Mouse (Mus musculus): ENCODE results near the gene Gon7.

The Gon7 gene

GRCm38 (mm10) chr12:102742056-102742455 is 15.5 kb downstream of the Gon7 start:
- no peak for DNase-seq

GRCm38 (mm10) chr12:102740285-102740684 is 17.3 kb downstream of the Gon7 start:
- no peak for DNase-seq

DNA sequence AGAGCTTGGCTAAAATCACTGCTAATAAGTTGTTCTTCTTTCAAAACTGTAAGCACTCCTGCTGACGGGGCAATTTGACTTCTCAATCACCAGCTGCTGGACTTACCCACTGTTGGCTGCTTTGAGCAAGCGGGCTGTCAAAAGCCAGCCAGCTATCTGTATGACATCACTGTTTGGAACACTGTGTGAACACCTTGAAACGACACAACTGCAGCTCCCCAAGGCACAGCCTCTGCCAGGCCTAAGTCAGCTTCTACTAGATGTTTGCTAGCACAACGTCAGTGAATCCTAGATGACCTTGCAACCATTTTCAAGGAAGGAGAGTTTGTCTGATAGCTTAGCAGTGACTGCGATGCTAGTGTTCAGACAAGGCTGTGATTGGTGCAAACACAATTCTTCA is 18.5 kb downstream of the Gon7 start:
- no peak for DNase-seq

- DNase-seq: no peak
Observed at GRCm38 (mm10) chr12:102733381-102733780, 24.2 kb downstream of the Gon7 start.

DNA sequence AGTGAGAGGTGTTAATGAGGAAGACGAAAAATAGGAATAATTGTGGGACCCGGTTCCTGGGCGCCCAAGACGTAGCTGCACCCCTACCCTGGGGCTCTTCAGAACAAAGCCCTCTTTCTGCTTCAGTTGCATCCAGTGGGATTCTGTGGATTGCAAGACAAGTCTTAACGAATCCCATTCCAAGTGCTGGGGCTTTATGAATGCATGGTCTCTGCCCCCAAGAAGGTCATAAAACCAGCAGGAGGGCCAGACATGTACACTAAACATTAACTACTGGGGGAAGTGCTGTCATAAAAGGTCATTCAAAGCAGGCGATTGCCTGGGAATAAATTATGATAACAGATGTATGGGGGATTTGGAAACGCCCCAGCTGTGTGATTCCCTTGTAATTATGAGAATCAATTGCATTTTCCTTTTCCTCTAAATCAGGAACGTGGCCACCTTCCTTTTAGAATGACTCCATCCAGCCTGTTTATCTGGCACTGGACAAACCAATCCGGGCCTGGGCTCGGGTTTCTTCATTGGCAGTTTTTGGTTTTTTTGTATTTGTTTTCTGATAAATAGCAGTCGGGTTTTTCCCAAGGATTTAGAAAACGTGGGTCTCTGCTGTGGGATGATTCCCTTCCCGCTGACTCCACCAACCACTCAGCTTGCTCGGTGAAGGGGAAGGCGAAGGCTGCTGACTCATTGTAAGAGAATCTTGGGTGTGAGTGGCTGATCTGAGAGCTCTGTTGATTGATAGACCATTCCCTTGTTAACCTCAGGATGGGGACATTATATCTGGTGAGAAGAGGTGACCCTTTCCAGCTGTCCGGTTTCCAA is 26.6 kb downstream of the Gon7 start:
- no peak for DNase-seq

DNA sequence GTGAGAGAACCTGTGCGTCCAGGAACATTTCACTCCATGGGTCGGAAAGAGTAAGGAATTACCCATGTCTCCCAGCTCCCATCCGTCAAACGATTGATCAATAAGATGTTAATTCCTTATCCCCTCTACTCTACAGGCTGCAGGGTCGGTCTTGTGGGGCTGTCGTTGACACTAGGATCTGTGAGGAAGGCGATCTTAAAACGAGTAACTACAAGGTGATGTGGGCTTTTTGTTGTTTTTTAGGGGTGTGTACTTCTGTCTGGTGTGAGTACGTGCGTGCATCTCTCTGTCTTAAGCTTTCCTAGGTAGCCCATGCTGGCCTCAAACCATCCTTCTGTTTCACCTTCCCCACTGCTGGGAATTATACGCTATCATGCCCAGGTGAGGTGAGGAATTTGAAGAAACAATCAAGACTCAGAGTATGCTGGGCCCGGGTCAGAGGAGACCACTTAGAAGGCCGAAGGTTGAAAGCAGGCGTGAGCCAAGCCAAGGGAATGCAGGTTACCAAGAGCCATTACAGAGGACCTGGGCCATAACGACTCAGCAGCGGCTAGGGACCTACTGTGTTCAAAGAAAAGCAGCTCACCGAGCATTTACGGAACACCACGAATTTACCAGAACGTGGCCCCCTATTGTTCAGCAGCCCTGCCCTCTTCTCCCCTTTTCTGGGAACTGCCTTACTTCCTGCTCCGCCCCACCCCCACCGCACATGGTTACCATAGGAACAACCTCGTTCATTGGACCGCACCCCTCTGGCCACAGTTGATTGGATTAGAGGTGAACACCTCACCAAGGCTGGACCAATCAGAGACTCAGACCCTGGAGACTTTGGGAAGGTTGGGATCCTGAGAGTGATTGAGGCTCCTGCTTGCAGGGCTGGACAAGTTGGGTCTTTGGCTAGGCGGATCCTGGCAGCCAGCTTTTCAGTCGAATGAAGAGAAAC is 27.5 kb downstream of the Gon7 start:
- peak; percentile 81 for DNase-seq

DNA sequence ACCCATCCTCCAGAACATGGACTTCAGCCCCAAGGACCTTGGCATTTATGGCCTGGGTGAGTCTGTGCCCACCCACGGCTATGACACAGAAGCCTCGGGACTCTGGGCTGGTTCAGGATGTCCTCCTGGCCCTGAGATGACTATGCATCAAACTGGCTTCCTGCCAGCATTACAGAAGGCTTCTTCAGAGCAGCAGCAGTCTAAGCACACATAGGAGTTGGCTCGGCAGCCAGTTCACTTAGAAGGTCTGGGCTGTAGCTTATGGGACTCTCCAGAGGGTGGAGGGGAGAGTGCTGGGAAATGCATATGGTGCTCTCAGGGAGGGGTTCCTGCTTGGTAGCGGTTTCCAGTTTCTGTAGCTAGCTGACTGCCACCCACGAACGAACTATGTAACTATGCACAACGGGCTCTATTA is 31.8 kb downstream of the Gon7 start:
- DNase-seq: no peak

DNA sequence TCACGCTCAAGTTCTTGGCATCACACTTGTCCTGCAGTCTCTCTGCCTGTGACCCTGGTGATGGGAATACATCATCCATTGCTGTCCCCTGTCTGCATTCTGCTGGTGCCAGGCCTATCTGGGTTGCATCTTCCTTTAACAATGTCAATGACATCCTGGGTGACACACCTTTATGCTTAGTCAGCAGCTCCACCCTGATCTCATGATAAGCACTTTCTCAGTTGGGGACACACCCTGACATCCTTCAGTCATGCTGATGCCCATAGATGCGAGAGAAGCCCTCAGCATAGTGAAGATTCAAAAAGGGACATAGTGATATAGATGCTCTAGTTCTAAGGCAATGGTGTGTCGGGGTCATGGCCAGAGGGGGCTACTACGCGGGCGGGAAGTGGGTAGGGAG is 32.5 kb downstream of the Gon7 start:
- DNase-seq: no peak

DNA sequence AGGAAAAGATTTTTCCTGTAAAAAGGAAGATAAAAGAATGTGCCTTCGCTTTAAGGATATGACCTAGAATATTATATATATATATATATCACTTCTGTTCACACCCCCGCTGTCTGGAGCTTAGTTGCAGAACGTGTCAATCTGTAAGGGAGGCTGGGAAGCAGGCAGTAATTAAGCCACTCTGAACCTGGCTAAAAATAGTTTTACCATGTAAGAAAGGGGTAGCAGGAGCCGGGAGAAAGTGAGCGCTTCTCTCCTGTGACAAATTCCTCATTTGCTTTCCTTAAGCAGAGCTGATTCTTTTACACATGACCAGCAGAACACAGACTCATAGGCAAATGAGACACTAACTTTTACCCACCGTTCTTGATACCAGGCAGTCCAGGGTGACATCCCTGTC is 33.7 kb downstream of the Gon7 start:
- DNase-seq: no peak

DNA sequence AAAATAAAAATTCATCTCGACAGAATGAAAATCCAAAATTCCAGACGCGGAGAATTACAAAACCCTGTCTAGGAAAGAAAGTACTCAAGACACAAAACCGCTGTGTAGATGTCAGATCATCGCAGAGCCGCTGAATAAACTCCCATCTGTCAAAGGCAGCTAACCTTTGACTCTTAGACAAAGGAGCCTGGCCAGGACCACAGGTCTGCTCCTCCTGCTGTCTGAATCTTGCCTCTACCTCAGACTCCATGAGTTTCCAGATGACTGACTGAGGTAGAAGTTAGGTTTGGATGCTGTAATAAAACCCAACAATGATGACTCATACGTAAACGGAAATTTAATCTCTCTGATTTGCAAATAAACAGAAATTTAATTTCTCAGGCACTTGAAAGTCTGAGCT is 34.6 kb downstream of the Gon7 start:
- DNase-seq: no peak

- DNase-seq: no peak
Observed at GRCm38 (mm10) chr12:102722451-102722850, 35.2 kb downstream of the Gon7 start.

- no peak for DNase-seq
Observed at GRCm38 (mm10) chr12:102719552-102720315, 37.9 kb downstream of the Gon7 start.

- no peak for DNase-seq
Observed at GRCm38 (mm10) chr12:102714654-102715395, 42.8 kb downstream of the Gon7 start.

- no peak for DNase-seq
Observed at GRCm38 (mm10) chr12:102714116-102714515, 43.5 kb downstream of the Gon7 start.

DNA sequence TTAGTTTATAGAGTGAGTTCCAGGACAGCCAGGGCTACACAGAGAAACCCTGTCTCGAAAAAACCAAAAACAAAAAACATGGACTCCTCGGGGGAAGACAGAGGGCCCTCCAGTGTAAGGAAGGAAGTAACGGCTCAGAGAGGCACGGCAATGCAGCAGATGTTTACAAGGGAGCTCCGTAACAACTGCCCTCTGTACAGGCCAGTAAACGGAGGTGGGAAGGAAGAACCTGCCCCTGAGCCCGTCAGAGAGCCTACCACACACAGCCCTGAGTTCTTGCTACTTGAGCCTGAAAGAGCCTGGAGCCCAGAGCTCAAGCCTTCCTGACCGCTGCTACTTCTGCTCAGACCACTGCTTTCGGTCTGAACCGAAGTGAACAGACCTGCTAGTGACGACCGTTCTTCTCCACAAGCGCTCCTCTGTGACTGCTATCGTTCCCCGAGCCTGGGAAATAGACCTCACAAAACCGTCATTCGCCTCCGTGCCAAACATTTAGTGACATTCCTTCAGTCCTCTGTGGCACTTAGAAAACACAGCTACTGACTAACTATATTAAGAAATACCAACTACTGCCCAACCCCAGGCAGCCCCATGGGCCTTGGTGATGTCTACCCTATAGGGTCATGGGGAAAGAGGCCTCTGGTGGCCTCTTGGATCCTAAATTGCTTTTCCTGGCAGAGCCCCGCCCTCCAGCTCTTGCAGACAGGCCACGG is 44.3 kb downstream of the Gon7 start:
- no peak for DNase-seq

DNA sequence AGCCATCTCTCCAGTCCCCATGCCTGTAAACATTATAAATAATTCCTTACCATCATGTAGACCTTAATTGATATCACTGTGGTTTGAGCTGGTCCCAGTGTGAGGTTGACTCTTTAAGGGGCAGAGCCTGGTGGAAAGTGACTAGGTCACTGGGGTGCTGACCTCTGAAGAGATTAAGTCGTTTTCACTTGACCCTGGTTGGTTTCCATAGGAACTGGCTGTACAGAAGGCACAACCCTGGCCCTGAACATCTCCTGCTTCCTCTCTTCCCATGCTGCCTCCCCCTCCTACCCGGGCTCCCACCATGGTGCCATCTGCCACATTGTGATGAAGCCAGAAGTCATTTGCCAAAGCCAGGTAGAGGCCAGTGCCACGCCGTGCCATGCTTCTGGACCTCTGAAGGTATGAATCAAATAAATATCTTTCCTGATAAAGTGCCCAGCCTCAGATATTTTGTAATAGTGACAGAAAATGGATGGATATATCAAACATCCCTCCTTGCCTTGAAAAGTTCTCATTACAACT is 46.7 kb downstream of the Gon7 start:
- peak; percentile 95 for DNase-seq

DNA sequence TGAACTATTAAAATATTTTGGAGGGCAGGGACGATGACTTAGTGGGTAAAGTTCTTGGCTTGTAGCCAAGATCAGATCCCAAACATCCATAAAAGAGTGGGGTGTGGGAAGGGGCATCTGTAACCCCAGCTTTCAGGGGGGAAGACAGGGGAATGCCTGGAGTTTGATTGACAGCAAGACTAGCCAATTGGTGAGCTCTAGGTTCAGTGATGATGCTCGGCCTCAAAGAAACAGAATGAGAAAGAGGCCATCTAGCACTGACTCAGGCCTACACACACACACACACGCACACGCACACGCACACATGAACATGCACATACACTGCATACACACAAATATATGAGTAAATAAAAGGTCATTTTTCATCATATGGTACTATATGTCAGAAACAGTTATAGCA is 47.7 kb downstream of the Gon7 start:
- DNase-seq: no peak

- no peak for DNase-seq
Observed at GRCm38 (mm10) chr12:102708220-102708619, 49.4 kb downstream of the Gon7 start.

DNA sequence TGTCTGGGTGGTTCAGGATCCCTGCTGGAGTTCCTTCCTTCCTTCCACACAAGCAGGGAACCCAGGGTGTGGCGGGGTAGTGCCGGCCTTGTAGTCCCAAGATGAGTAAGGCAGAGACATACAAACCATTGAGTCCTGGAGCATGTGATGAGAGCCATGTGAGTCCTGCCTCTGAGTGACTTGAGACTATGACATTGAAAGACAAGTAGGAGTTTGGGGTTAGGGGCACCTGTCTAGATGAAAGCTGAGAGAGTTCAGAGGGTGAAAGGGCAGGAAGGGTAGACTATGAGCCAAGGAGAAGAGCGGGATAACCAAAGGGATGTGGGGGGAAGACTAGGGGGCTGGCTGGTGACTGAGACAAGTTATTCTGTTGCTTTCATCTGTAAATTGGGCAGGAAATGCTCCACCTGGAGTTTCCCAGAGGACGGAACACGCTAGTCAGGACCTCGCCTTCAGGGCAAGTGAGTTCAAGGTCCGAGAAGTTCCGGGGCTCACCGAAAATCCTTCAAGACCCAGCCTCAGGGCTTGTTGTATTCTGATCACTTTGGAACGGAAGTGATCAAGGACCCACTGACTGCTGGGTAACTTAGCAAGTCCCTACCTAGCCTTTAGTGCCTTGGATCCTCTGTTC is 50.7 kb downstream of the Gon7 start:
- no peak for DNase-seq

DNA sequence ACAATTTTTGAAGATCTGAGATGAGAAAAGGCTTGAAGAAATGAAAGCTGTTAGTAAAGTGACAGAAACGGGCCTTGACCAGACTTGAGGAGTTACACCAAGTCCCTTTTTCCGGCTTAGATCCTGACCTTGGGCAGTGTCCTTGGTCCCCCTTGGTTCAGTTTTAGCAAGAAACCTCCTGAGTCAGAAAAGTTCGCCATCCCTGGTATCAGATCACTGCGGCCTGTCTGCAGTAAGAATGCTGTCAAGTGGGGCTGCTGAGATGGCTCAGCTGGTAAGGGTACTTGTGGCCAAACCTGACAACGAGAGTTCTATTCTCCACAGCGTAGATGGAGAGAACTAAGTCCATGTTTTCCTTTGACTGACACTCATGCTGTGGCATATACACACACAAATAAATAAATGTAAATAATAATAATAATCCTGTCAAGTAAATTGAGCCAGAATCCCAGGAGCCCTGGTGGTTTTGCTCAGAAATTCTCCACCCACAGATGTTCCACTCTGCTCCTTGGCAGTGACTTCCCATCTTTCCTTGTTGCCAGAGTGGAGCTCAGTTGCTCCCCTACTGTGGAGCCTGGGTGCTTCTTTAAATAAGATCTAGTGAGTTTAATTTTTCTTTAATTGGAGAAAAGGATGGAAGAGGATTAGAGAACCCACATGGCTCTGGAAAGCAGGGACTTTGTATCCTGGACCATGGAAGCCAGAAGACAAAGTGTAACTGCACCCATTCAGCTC is 51.5 kb downstream of the Gon7 start:
- DNase-seq: no peak
